Mouse (Mus musculus) ES-E14 (cell line): ENCODE data around the gene Hs6st3. TPM values are rescaled to one million over a fixed set of nuclear protein-coding genes. Genes with fewer than 3 reads are reported as not detected.

Experiments used
- DNase-seq: peaks from one replicate; pipeline ENCODE4 v3.0.0-alpha.2; 2013; ENCODE audit warnings: low read depth, low spot score
- H3K27ac ChIP-seq: 2 replicates; pipeline ENCODE4 v1.5.1; 2012; ENCODE audit warnings: low read depth, mild to moderate bottlenecking, low read length, moderate library complexity, mixed read lengths; ENCODE audit not compliant: poor library complexity, insufficient read depth, severe bottlenecking
- H3K36me3 ChIP-seq: 2 replicates; pipeline ENCODE4 v1.6.1; 2012; ENCODE audit warnings: mild to moderate bottlenecking, low read length, moderate library complexity, mixed read lengths; ENCODE audit not compliant: control insufficient read depth, poor library complexity, insufficient read depth, severe bottlenecking
- H3K4me1 ChIP-seq, 2 experiments: fragments of 150-350 bp in 1 of 2; sonication (generic) in 1 of 2; 2 replicates each; pipeline ENCODE4 v1.6.1; 2012; ENCODE audit warnings: low read length in 2 of 2, mild to moderate bottlenecking in 1 of 2, mixed read lengths in 1 of 2; ENCODE audit not compliant: control insufficient read depth in 2 of 2, insufficient read depth in 2 of 2, poor library complexity in 1 of 2
- H3K4me3 ChIP-seq, 2 experiments: fragments of 150-350 bp in 1 of 2; sonication (generic) in 1 of 2; 2 replicates each; pipeline ENCODE4 v1.5.1; 2012; ENCODE audit warnings: low read length in 2 of 2, low read depth in 1 of 2, mild to moderate bottlenecking in 1 of 2, mixed read lengths in 1 of 2; ENCODE audit not compliant: insufficient read depth in 1 of 2, poor library complexity in 1 of 2, severe bottlenecking in 1 of 2
- H3K9ac ChIP-seq: 2 replicates; pipeline ENCODE4 v1.6.1; 2012; ENCODE audit warnings: low read depth, mild to moderate bottlenecking, low read length, mixed read lengths; ENCODE audit not compliant: poor library complexity, insufficient read depth, severe bottlenecking
- H3K9me3 ChIP-seq: fragments of 150-350 bp; sonication (generic); 2 replicates; pipeline ENCODE4 v1.6.1; 2012; ENCODE audit warnings: low read depth, mild to moderate bottlenecking, low read length; ENCODE audit not compliant: control insufficient read depth, insufficient read depth
- HCFC1 ChIP-seq: IDR thresholded peaks from 2 replicates; pipeline ENCODE4 v1.6.1; 2012; ENCODE audit warnings: low read length, inconsistent platforms, borderline replicate concordance; ENCODE audit not compliant: insufficient read depth
- ZC3H11A ChIP-seq: IDR thresholded peaks from 2 replicates; pipeline ENCODE4 v1.6.1; 2012; ENCODE audit warnings: low read depth, mild to moderate bottlenecking, inconsistent platforms, low read length, borderline replicate concordance
- ZNF384 ChIP-seq: IDR thresholded peaks from 2 replicates; pipeline ENCODE4 v1.6.1; 2012; ENCODE audit warnings: low read depth, low read length, inconsistent platforms
- in situ Hi-C, 2 experiments: fragments of 600-800 bp; cut with MboI; formaldehyde crosslinking; loops; one replicate each; pipeline ENCODE4 v1.15.1; 2025; ENCODE audit warnings: low sequenced_read_pairs in 2 of 2, inconsistent platforms in 1 of 2; ENCODE audit not compliant: unreplicated experiment in 2 of 2
- total RNA-seq: library from RNA; depleted of rRNA; stranded (reverse); fragments of 300-350 nt; gene quantifications from 2 replicates; pipeline ENCODE4 v1.2.3, GENCODE M21; 2012; rRNA removed

The Hs6st3 gene
- total RNA-seq, 1 experiment = 0.62 TPM

GRCm38 (mm10) chr14:119918281-119919034 lies 780.3 kb downstream of the Hs6st3 start:
- in situ Hi-C loops = no loop called here
- Histone ChIP-seq H3K9me3 (no peaks in the 10 kb centered on the region), H3K9ac (no peak overlapping the region), H3K4me1 (no peaks in the 10 kb centered on the region), H3K4me3 (no peak overlapping the region), H3K27ac (no peak overlapping the region), H3K36me3 (no peaks in the 10 kb centered on the region)
- TF ChIP-seq ZNF384 = no peak
- no peak for DNase-seq

- no peak for DNase-seq
- no peaks in the 10 kb centered on the region for H3K4me1 ChIP-seq
- TF ChIP-seq ZC3H11A (no peak), ZNF384 (no peak), HCFC1 (no peak)
- H3K36me3 ChIP-seq = no peaks in the 10 kb centered on the region
- no peak overlapping the region for H3K27ac ChIP-seq
- H3K4me3 ChIP-seq = no peak overlapping the region
- H3K9me3 ChIP-seq = no peaks in the 10 kb centered on the region
- no peak overlapping the region for H3K9ac ChIP-seq
- in situ Hi-C loops = no loop called here
These were observed 781.0 kb downstream of the Hs6st3 start for GRCm38 (mm10) chr14:119919177-119919576.

Other genes starting within 250 kb of the Hs6st3 start
- gene Dzip1, start 212.9 kb upstream of the Hs6st3 start, total RNA-seq = 6.8 and 15.3 TPM in 2 replicates
- gene Dnajc3, start 200.4 kb upstream of the Hs6st3 start, total RNA-seq = 21.8 and 29.8 TPM in 2 replicates
- gene Uggt2, start 38.9 kb upstream of the Hs6st3 start, total RNA-seq = 4.5 and 5.4 TPM in 2 replicates